Mouse (Mus musculus) cerebellum, postnatal 10 days (tissue): Measurements from ENCODE around the gene Rnf220.
A peak's percentile ranks its signal among the peaks of the same experiment; 100 is the strongest.

ENCODE experiments used
- DNase-seq, 2 experiments: peaks; one replicate each; pipeline ENCODE4 v3.0.0; 2021; ENCODE audit warnings: mixed read lengths in 2 of 2

Gene Rnf220

DNA sequence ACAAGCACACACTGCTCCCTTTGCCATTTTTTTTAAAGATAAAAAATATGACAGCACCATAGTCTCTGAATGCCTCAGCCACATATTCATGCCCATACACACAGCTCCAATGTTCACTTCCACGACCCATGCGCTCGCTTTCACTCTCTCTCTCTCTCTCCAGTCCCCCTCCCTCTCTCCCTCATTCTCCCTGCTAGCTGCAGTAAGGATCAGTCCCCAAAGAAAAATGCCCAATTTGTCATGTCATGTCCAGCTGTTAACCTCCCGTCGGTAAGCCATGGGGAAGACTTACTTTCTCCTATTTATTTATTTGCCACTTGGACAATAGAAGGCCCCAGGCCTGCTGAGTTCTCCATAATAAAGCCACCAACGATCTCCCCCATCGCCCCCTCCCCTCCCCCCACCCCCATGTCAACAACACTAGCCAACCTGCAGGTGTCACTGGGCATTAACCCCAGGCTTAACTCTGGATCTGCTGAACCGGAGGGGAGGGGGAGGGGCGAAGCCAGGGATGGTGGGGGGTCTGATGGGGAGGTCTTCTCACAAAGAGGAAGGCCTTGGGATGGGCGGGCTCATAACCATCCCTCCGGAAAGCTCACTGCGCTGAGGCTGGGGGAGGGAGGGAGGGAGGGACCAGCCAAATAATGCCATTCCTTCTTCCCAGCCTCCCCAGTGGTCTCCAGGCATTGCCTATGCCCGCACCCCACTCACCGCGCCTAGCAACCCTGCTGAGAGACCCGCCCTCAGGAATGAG is 123.4 kb downstream of the Rnf220 start:
- peak; percentile 34 to 50 for DNase-seq

DNA sequence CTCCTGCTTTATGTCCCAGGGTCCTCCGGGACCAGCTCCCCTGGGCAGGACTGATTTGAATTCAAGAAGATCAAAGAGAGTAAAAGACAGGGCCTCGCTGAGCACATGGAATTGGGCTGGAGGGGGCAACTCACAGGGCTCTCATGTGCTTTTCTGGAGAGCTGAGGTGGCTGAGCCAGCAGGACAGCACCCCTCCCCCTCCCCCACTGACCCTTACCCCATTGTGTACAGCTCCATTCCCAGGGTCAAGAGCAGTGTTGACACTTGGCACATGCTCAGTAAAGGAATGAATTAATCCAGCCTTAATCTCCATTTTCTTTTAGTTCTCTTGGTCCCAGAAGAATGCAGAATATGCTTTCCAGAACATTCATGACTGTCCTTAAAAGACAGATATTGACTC is 125.0 kb downstream of the Rnf220 start:
- no peak for DNase-seq

GRCm38 (mm10) chr4:117370354-117370753 is 126.5 kb downstream of the Rnf220 start:
- no peak for DNase-seq

GRCm38 (mm10) chr4:117369571-117369970 is 127.3 kb downstream of the Rnf220 start:
- DNase-seq: no peak

DNA sequence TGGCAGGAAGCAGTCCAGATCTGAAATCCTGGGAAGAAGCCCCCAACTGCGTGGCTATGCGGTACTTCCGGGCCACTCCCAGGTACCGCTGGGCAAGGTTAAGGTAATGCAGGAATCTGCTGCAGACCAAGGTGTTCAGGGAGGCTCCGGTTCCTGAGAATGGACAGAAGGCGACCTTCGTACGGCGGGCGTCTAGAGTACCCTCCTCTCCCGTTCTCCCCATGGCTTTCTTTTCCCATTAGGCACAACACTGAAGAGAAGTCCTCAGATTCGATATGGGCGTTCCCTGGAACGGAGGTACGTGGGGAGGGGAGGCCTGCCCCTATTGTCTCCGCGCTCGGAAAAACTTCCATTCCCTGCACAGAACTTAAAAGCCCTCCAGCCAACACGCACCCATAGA is 129.5 kb downstream of the Rnf220 start:
- DNase-seq: no peak

DNA sequence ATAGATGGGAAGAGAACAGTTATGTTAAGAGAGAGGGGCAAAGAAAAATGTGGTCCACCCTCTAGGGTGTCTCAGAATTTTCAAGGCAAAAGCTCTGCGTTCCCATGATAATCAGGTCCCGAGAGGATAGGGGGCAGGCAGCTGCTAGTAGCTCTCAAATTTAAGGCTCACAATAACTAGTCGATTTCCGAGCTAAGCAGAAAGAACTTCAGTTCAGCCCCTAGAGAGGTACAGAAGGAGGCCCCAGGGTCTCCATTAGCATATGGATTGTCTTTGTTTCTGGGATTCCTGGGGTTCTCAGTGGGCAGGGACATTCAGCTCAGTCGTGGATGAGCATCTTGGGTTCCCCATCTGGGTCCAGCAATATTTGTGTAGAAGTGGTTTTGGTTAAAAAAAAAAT is 134.8 kb downstream of the Rnf220 start:
- DNase-seq: no peak

DNA sequence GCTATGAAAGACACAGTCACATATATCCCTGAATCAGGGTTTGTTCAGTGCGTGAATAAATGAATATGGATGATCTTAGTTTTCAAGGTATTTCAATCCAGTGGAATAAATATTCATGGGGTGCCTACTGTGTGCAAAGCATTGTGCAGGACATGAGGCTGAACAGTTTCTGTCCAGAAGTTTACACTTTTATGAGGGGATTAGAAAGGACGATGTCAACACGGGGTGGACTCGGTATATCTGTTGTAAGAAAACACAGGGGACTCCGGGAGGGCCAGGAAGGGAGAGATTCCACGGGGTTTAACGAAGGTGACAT is 135.3 kb downstream of the Rnf220 start:
- no peak for DNase-seq

GRCm38 (mm10) chr4:117360713-117361557 is 135.9 kb downstream of the Rnf220 start:
- peak; percentile 69 to 72 for DNase-seq

DNA sequence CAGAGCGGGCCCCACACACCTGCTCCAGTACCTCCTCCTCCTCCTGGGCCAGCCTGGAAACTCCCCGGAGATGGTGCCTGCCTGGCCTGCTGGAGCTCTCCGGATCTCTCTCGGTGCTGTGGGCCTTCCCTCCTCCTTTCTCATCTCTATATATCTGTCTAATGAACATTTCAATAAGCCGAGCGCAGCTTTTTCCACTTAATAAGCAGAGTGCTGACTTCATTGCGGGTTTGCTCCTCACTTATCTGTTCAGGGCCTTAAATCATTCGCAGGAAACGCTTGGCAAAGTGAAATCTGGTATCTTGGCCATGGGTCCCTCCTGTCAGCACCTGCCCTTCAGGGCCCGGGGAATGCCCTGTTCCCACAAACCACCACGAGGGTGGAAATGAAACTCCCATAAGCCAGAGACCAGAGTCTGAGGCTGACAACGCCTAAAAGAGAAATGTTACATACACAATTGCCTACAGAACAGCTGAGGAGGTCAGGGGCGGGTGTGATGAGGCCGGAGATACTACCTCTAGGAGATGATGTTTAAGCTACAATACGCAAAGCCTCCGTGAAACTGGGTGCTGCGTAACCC is 137.0 kb downstream of the Rnf220 start:
- no peak for DNase-seq

DNA sequence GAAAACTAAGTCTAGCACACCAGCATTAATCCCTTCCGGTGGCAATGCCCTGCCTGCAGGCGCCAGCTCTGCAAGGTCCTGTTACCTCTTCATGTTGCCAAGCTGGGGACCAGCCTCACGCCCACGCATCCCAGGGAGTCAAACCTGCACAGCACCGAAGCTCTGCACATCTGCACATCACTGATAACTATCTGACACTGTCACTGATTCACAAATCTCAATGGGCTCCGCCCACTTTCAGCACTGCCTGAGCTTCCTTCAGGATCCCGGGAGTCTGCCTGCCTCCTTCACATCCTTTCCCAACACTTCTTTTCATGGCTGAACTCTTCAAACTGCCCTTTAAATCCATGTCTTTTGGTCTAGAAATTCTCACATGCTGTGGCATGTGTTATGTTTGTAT is 138.9 kb downstream of the Rnf220 start:
- no peak for DNase-seq

GRCm38 (mm10) chr4:117357104-117357503 is 139.7 kb downstream of the Rnf220 start:
- no peak for DNase-seq

GRCm38 (mm10) chr4:117356223-117356622 is 140.6 kb downstream of the Rnf220 start:
- DNase-seq: peak in 1 of 2 experiments; percentile 50

DNA sequence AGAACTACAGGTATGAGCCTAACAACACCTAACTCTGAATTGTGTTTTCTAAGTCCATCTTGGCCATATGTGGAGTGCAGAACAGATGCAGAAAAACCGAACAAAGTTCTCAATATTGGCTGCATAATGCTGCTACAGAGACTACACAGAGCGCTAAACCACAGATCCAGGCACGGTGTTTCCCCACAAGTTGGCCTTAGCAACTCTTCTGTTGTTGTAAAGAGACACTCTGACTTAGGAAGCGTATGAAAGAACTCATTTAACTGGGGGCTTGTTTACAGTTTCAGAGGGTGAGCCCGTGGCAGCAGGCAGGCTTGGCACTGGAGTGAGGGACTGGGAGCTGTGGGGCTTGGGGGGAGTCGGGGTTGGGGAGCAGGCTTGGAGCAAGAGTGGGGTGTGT is 142.2 kb downstream of the Rnf220 start:
- no peak for DNase-seq

- no peak for DNase-seq
Measured at GRCm38 (mm10) chr4:117352957-117353356, 143.9 kb downstream of the Rnf220 start.

DNA sequence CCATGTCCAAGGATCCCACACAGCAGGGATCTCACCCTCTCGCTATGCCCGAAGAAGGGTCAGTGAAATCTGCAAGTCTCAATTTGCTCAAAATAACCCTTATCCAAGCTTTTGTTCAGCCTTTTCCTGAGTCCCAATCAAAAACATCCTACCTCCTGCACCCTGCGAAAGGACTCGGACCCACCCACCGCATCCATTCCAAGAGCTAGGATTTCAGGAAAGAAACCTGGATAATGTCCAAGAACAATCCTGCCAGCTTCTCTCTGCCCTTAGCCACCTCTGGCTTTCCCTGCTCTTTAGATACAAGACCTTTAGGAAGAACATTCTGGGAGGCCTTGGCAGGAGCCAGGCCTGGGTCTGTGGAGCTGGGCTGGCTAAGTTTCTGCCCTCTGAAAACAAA is 144.8 kb downstream of the Rnf220 start:
- DNase-seq: no peak

GRCm38 (mm10) chr4:117350139-117350693 is 146.6 kb downstream of the Rnf220 start:
- DNase-seq: peak in 1 of 2 experiments; percentile 61

- peak in 1 of 2 experiments; percentile 37 for DNase-seq
Measured at GRCm38 (mm10) chr4:117349327-117349726, 147.5 kb downstream of the Rnf220 start.

- peak; percentile 64 to 68 for DNase-seq
Measured at GRCm38 (mm10) chr4:117346025-117346424, 150.8 kb downstream of the Rnf220 start.

- no peak for DNase-seq
Measured at GRCm38 (mm10) chr4:117343385-117343784, 153.5 kb downstream of the Rnf220 start.

GRCm38 (mm10) chr4:117342751-117343150 is 154.1 kb downstream of the Rnf220 start:
- peak; percentile 38 to 47 for DNase-seq

GRCm38 (mm10) chr4:117341282-117341681 is 155.6 kb downstream of the Rnf220 start:
- no peak for DNase-seq

DNA sequence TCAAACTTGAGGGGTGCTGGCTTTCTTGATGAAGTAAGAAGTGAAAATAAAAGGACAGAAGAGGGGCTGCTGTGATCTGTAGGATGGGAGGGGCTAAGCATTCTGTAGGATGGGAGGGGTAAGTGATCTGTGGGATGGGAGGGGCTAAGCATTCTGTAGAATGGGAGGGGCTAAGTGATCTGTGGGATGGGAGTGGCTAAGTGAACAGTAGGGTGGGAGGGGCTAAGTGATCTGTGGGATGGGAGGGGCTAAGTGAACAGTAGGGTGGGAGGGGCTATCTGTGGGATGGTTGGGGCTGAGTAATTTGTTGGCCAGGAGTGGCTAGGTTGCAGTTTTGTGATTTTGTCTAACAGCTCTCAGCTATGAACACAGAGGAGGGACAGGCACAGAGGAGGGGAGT is 157.1 kb downstream of the Rnf220 start:
- no peak for DNase-seq

DNA sequence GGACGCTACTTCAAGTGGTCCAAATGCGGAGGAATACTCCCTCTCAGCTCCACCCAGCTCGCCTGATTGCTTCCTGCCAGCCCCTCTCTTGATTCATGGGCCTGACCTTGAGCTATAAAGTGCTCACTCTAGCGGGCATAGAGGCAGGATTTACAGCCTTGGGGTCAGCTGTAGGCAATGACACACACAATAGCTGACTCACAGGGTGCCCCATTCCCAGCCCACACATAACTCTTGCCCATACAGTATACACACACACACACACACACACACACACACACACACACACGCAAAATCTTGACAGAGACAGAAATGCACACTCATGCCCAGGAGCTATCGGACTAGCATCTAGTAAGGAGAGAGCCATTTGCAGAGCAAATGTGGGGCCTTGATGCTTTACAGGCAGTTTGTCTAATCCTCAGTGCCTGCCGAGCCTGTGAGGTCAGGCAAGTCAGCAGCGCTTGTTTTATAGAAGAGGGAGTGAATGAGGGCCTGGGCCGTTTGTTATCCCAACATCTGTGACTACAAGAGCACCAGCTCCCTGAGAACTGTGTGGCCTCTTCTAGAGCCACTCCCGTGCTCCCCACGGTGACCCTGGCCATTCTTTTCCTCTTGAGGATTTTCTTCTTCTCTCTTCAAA is 165.9 kb downstream of the Rnf220 start:
- no peak for DNase-seq
